Mouse (Mus musculus): Measurements from ENCODE around the gene Ccdc124. TPM values are rescaled to one million over a fixed set of nuclear protein-coding genes. Genes with fewer than 3 reads are reported as not detected.
"Not testable (repeated sequence)": the region's sequence is repeated elsewhere in the genome, so short reads cannot be mapped to it uniquely, and the experiment has no call there.

Gene Ccdc124
- polyA plus RNA-seq, 1 experiment from 2014 or later = 127 TPM

DNA sequence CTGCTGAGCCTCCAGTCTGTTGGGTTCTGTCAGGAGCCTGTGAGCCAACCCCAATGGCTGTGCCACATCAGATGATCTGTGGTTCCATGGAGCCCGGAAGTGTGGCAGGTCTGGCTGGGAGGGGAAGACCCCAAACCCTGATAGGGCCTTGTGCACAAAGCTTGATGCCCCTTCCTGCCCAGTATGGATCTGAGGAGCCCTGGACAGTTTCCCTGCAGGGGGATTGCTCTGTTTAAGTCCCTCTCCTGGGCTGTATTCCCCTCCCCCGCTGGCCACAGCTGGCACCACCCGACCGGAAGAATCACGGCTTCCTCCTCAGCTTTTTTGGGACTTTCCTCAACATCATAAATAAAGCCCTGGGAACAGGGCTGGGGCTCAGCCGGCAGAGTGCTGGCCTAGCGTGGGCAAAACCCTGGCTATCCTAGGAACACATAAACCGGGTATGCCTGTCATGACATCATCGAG is 40.7 kb downstream of the Ccdc124 start:
- 47% methylated on average over 9 of the region's 9 CpGs for WGBS
- H3K4me3 ChIP-seq (replicated peaks) = no peak overlapping the region
- peaks cover 11% of the 10 kb centered on the region for H3K4me1 ChIP-seq (replicated peaks)

DNA sequence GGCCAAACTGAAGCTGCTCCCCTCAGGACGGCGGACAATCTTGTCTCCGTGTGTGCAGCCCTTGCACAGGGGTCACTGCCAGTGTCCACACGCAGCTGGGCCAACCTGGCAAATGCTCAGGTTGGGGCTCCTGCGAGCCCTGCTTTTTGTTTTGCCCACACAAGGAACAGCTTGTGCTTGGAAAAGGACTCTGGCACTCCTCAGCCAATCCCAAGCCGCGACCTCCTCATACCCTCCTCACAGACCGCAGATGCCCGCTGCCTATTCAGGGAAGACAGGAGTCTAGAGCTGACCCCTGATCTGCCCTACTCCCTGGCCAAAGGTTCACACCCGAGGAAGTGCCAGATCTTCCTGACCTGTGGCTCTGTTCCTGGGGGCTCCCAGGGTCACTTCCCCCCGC is 41.4 kb downstream of the Ccdc124 start:
- Histone ChIP-seq H3K4me2 (no peak overlapping the region), H3K4me3 (replicated peaks) (no peak overlapping the region), H3K9ac (replicated peaks) (no peak overlapping the region), H3K36me3 (peaks cover 11% of the 10 kb centered on the region), H3K27ac (no peak overlapping the region), H3K9me3 (no peaks in the 10 kb centered on the region), H3K27me3 (no peaks in the 10 kb centered on the region), H3K4me1 (replicated peaks) (peaks cover 11% of the 10 kb centered on the region)
- 79% methylated on average over 11 of the region's 11 CpGs for WGBS
- ATAC-seq (ENCODE audit: insufficient number of reproducible peaks, insufficient read depth, low FRiP score, low TSS enrichment, low read depth) = no peak

More for the DNA sequence above, 40.7 kb downstream of the Ccdc124 start:
- no peak overlapping the region for H3K4me2 ChIP-seq
- peaks cover 11% of the 10 kb centered on the region for H3K36me3 ChIP-seq
- no peak overlapping the region for H3K9ac ChIP-seq (replicated peaks)
- H3K9me3 ChIP-seq = no peaks in the 10 kb centered on the region
- no peaks in the 10 kb centered on the region for H3K27me3 ChIP-seq
- ATAC-seq (ENCODE audit: insufficient number of reproducible peaks, insufficient read depth, low FRiP score, low TSS enrichment, low read depth) = no peak
- no peak overlapping the region for H3K27ac ChIP-seq

DNA sequence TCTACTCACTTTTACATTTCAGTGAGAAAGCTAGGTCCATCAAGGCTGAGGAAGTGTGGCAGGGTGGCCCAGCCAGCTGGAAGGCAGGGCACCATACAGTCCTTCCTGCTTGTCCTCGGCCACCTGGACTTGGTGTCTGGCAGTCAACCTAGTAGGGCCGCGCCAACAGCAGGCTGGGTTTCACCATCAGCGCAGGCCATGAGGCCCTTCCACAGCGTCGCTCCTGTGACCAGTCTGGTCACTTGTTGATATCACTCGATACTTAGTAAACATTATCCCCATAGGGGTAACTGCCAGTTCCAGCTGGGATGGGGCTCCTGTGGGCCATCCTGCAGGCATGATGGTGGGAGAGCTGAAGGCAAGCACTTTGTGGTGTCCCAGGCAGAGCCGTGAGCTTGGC is 42.2 kb downstream of the Ccdc124 start:
- Histone ChIP-seq H3K4me2 (no peak overlapping the region), H3K36me3 (peaks cover 11% of the 10 kb centered on the region), H3K9me3 (peaks cover 5% of the 10 kb centered on the region; the same call in 1 of the 2 replicates), H3K4me3 (replicated peaks) (no peak overlapping the region), H3K27ac (no peak overlapping the region), H3K9ac (replicated peaks) (no peak overlapping the region), H3K4me1 (replicated peaks) (peaks cover 11% of the 10 kb centered on the region), H3K27me3 (no peaks in the 10 kb centered on the region)
- WGBS = 88% methylated on average over 8 of the region's 8 CpGs
- no peak for ATAC-seq (ENCODE audit: insufficient number of reproducible peaks, insufficient read depth, low FRiP score, low TSS enrichment, low read depth)

DNA sequence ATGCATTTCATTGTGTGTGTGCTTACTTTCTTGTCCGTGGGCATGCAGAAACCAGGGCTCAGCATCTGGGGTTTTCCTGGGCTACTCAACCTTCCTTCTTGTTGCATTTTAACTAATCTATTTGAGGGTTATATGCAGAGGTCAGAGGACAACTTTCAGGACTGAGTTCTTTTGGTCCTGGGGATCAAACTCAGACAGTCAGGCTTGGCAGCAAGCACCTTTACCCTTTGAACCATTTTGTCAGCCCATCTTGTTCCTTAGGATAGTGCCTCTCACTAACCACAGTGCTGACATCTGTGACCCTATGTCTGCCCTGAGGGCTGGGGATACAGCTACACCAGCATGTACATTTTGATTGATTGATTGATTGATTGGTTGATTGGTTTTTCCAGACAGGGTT is 45.9 kb downstream of the Ccdc124 start:
- H3K27me3 ChIP-seq = no peaks in the 10 kb centered on the region
- H3K4me2 ChIP-seq = no peak overlapping the region
- ATAC-seq (ENCODE audit: insufficient number of reproducible peaks, insufficient read depth, low FRiP score, low TSS enrichment, low read depth) = no peak
- H3K9me3 ChIP-seq = peaks cover 5% of the 10 kb centered on the region; the same call in 1 of the 2 replicates
- H3K36me3 ChIP-seq = no peaks in the 10 kb centered on the region
- WGBS = 91% methylated on average over 1 of the region's 1 CpGs
- H3K27ac ChIP-seq = no peak overlapping the region
- no peak overlapping the region for H3K9ac ChIP-seq (replicated peaks)
- no peaks in the 10 kb centered on the region for H3K4me1 ChIP-seq (replicated peaks)
- H3K4me3 ChIP-seq (replicated peaks) = no peak overlapping the region

DNA sequence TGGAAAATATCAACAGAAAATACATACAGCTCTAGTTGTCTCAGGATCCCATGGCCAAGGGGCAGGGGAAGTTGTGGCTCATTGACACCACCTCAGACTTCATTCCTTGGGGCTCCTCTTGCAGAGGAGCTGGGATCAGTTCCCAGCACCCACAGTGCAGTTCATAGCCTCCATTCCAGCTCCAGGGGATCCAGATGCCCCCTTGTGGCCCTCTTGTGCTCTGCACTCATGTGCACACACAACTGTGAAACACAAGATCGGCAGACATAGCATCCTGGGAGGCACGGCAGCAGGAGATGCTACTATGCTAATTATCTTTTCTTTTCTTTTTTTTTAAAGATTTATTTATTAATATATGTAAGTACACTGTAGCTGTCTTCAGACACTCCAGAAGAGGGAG is 46.7 kb downstream of the Ccdc124 start:
- Histone ChIP-seq H3K4me1 (replicated peaks) (no peaks in the 10 kb centered on the region), H3K27ac (no peak overlapping the region), H3K9me3 (peaks cover 5% of the 10 kb centered on the region; the same call in 1 of the 2 replicates), H3K4me2 (no peak overlapping the region), H3K4me3 (replicated peaks) (no peak overlapping the region), H3K27me3 (no peaks in the 10 kb centered on the region), H3K36me3 (no peaks in the 10 kb centered on the region), H3K9ac (replicated peaks) (no peak overlapping the region)
- 96% methylated on average over 2 of the region's 2 CpGs for WGBS
- ATAC-seq (ENCODE audit: insufficient number of reproducible peaks, insufficient read depth, low FRiP score, low TSS enrichment, low read depth) = no peak

DNA sequence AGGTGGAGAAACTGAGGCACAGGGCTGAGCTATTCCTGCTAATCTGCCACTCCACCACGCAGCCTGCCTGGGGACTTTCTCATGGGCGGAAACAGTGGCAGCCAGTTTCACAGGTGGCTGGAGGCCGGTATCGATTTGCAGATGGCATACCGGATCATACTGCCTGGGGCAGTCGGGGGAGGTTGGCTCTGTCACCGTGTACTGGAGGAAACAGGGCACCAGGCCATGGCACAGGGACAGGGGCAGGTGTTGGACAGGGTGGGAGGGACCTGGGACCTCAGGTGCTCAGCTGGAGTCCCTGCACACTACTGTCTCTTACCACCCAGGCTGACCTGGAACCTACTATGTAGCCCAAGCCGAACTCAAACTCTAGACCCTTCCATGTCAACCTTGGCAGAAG is 47.9 kb downstream of the Ccdc124 start:
- Histone ChIP-seq H3K36me3 (no peaks in the 10 kb centered on the region), H3K4me3 (replicated peaks) (no peak overlapping the region), H3K4me1 (replicated peaks) (0 out of 2 replicates have a peak, but pooled peaks cover 2% of the 10 kb centered on the region), H3K27ac (no peak overlapping the region), H3K27me3 (peaks cover 6% of the 10 kb centered on the region; the same call in 1 of the 2 replicates), H3K9me3 (peaks cover 5% of the 10 kb centered on the region; the same call in 1 of the 2 replicates), H3K9ac (replicated peaks) (no peak overlapping the region), H3K4me2 (no peak overlapping the region)
- 84% methylated on average over 8 of the region's 8 CpGs for WGBS
- no peak for ATAC-seq (ENCODE audit: insufficient number of reproducible peaks, insufficient read depth, low FRiP score, low TSS enrichment, low read depth)

DNA sequence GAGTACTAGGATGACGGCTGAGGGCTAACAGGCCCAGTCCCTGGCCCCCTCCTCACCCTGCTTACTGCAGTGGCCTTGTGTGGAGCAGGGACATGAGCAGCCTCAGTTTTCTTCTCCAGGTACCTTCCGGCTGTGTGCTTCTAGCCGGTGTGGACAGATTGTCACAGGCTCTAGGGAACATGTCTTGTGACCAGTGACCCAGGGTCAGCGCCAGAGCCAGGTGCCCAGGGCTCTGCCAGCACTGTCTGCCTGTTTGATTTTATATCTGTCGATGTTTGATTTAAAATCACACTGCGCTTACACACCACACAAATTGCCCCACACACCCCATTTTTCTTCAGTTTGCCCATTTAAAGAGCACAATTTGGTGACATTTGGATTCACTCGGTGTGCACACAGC is 49.9 kb downstream of the Ccdc124 start:
- H3K4me3 ChIP-seq (replicated peaks) = no peak overlapping the region
- H3K9me3 ChIP-seq = peaks cover 13% of the 10 kb centered on the region; the same call in 1 of the 2 replicates
- peaks cover 7% of the 10 kb centered on the region; the same call in 1 of the 2 replicates for H3K4me1 ChIP-seq (replicated peaks)
- H3K4me2 ChIP-seq = no peak overlapping the region
- peaks cover 26% of the 10 kb centered on the region for H3K27me3 ChIP-seq
- H3K27ac ChIP-seq = no peak overlapping the region
- 85% methylated on average over 7 of the region's 7 CpGs for WGBS
- no peak for ATAC-seq (ENCODE audit: insufficient number of reproducible peaks, insufficient read depth, low FRiP score, low TSS enrichment, low read depth)
- H3K9ac ChIP-seq (replicated peaks) = 0 out of 2 replicates have a peak overlapping the region, but pooled peaks have one; percentile 12
- H3K36me3 ChIP-seq = no peaks in the 10 kb centered on the region

DNA sequence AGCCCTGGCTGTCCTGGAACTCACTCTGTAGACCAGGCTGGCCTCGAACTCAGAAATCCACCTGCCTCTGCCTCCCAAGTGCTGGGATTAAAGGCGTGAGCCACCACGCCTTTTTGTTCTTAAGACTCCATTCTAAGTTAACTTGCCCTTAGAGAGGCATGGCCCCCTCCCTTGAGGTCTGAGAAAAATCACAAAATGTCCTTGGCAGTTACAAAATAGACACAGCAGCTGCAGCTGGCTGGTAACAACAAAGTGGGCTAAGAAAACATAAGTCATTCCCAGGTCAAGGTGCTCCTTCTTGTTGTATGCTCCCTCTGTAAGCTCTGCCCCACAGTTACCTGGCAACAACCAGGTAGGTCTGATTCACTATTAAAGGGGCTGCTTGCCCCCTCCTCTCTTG is 51.1 kb downstream of the Ccdc124 start:
- H3K9ac ChIP-seq (replicated peaks); ATAC-seq (ENCODE audit: insufficient number of reproducible peaks, insufficient read depth, low FRiP score, low TSS enrichment, low read depth): not testable (repeated sequence)

DNA sequence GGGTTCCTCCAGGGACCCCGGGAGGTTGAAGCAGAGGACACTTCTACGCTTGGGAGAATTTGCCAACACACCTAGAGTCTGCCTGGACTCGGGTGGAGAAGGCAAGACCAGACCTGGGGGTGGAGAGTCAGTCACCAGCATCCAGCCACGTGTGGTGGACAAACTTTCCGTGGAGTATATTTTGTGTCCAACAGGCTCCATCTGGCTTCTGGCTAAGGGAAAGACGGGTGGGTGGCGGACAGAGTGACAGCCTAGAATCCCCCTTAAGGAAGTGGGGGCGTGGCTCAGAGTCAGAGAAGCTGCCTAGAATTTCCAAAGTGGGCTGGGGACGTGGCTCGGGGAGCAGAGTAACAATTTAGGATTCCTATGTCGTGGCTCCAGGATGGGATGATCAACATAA is 51.7 kb downstream of the Ccdc124 start:
- H3K9ac ChIP-seq (replicated peaks) = no peak overlapping the region
- H3K4me2 ChIP-seq = no peak overlapping the region
- peaks cover 10% of the 10 kb centered on the region; the same call in 1 of the 2 replicates for H3K4me1 ChIP-seq (replicated peaks)
- peaks cover 16% of the 10 kb centered on the region; the same call in 1 of the 2 replicates for H3K9me3 ChIP-seq
- ATAC-seq (ENCODE audit: insufficient number of reproducible peaks, insufficient read depth, low FRiP score, low TSS enrichment, low read depth) = no peak
- WGBS = 45% methylated on average over 11 of the region's 11 CpGs
- H3K27ac ChIP-seq = no peak overlapping the region
- H3K4me3 ChIP-seq (replicated peaks) = no peak overlapping the region
- no peaks in the 10 kb centered on the region for H3K36me3 ChIP-seq
- peaks cover 37% of the 10 kb centered on the region for H3K27me3 ChIP-seq

More for the DNA sequence above, 51.1 kb downstream of the Ccdc124 start:
- not testable (repeated sequence) for H3K4me1 ChIP-seq (replicated peaks); H3K27ac ChIP-seq; H3K4me3 ChIP-seq (replicated peaks); H3K4me2 ChIP-seq; H3K36me3 ChIP-seq
- 88% methylated on average over 3 of the region's 3 CpGs for WGBS
- Histone ChIP-seq H3K9me3 (peaks cover 17% of the 10 kb centered on the region; the same call in 1 of the 2 replicates), H3K27me3 (peaks cover 31% of the 10 kb centered on the region)

DNA sequence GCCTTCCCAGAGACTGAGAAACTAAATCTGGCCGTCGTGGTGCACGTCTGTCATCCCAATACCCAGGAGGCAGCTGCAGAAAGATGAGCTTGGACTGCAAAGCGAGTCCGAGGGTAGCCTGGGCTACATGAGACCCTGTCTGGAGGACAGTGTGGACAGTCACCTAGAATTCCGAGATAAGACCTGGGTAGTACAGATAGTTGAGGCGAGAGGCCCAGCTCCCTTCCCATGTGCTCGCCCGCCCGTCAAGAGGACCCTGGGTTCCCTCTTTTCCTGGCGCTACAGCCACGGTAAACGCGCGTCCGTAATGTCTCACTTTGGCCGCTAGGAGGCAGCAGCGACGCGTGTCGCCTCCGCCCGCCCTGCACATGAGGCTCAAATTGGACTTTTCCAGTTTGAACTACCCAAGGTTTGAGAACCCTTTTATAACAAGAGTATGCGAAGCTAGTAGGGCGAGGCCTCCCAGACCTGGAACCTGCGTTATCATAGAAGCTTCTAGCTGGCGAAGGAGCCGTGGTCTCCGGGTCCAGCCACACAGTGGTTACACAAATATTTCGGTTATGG is 52.3 kb downstream of the Ccdc124 start:
- H3K4me2 ChIP-seq = no peak overlapping the region
- no peak overlapping the region for H3K4me3 ChIP-seq (replicated peaks)
- H3K27ac ChIP-seq = no peak overlapping the region
- H3K9me3 ChIP-seq = peaks cover 12% of the 10 kb centered on the region; the same call in 1 of the 2 replicates
- peaks cover 15% of the 10 kb centered on the region; the same call in 1 of the 2 replicates for H3K4me1 ChIP-seq (replicated peaks)
- peaks cover 42% of the 10 kb centered on the region for H3K27me3 ChIP-seq
- ATAC-seq (ENCODE audit: insufficient number of reproducible peaks, insufficient read depth, low FRiP score, low TSS enrichment, low read depth) = 0 out of 2 replicates have a peak, but pooled peaks have one; percentile 38
- WGBS = 17% methylated on average over 30 of the region's 30 CpGs
- no peak overlapping the region for H3K9ac ChIP-seq (replicated peaks)
- H3K36me3 ChIP-seq = no peaks in the 10 kb centered on the region

DNA sequence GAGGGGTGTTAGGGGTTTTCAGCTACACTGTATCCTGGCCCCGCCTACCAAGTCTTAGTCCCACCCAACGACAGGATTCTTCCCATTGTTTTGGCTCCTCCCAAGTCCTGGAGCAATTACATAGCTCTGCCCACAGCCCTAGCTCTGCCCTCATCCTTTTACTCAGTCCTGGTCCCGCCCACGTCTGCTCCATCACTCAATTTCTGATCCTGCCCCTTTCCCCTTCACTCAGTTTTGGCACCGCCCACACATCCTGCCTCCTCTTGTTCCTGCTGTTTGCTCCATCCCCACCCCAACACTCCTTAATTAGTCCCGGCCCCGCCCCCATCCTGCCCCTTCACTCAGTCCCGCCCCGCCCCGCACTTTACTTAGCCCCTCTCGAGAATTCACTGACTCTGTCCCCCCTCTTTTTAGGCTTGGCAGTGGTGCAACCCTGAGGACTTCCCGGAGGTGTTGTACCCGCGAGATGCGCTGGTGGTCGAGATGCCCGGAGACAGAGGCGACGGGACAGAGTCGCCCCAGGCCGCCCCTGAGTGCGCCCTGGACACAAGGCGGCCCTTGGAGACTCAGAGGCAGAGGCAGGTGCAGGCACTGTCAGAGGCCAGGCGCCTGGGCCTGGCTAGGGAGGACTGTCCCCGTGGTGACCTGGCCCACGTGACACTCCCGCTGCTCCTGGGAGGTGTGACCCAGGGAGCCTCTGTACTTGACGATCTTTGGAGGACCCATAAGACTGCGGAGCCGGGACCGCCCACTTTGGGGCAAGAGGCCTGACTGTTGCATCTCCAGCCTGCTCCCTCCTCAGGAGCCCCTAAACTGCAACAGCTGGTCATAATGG is 53.4 kb downstream of the Ccdc124 start:
- peaks cover 54% of the 10 kb centered on the region for H3K27me3 ChIP-seq
- 5% methylated on average over 31 of the region's 31 CpGs for WGBS

More for the DNA sequence above, 53.4 kb downstream of the Ccdc124 start:
- no peaks in the 10 kb centered on the region for H3K36me3 ChIP-seq
- no peak overlapping the region for H3K9ac ChIP-seq (replicated peaks)
- H3K4me1 ChIP-seq (replicated peaks) = peaks cover 16% of the 10 kb centered on the region; the same call in 1 of the 2 replicates
- no peak overlapping the region for H3K27ac ChIP-seq
- H3K4me2 ChIP-seq = peak overlapping the region; percentile 31
- H3K4me3 ChIP-seq (replicated peaks) = 0 out of 2 replicates have a peak overlapping the region, but pooled peaks have one; percentile 3
- peak; percentile 49 for ATAC-seq (ENCODE audit: insufficient number of reproducible peaks, insufficient read depth, low FRiP score, low TSS enrichment, low read depth)
- peaks cover 12% of the 10 kb centered on the region; the same call in 1 of the 2 replicates for H3K9me3 ChIP-seq
